Mouse (Mus musculus) kidney, postnatal 0 days (tissue): ENCODE measurements around the gene Adamtsl4. TPM values are rescaled to one million over a fixed set of nuclear protein-coding genes. Genes with fewer than 3 reads are reported as not detected.
"Not testable (repeated sequence)": the region's sequence is repeated elsewhere in the genome, so short reads cannot be mapped to it uniquely, and the experiment has no call there.

ENCODE experiments used
- ATAC-seq: fragments of 200-750 bp; cut with Nextera tagmentation; replicated peaks from 2 replicates; pipeline ENCODE4 v1.8.0; 2017; ENCODE audit warnings: low read depth, moderate number of reproducible peaks, moderate TSS enrichment, moderate library complexity; ENCODE audit not compliant: low FRiP score
- DNase-seq: peaks from one replicate; pipeline ENCODE4 v3.0.0-alpha.2; 2016; ENCODE audit warnings: low spot score
- H3K27ac ChIP-seq: fragments of 300-500 bp; sonication (generic); 2 replicates; pipeline ENCODE4 v1.5.1; 2014; ENCODE audit warnings: mild to moderate bottlenecking
- H3K27me3 ChIP-seq: fragments of 300-500 bp; sonication (generic); 2 replicates; pipeline ENCODE4 v1.6.1; 2014; ENCODE audit warnings: low read length, mixed read lengths; ENCODE audit not compliant: insufficient read depth
- H3K36me3 ChIP-seq: fragments of 300-500 bp; sonication (generic); 2 replicates; pipeline ENCODE4 v1.6.1; 2014; ENCODE audit warnings: low read length, mixed read lengths; ENCODE audit not compliant: insufficient read depth
- H3K4me1 ChIP-seq: fragments of 300-500 bp; sonication (generic); replicated peaks from 2 replicates; pipeline ENCODE4 v1.6.1; 2014; ENCODE audit warnings: antibody characterized with exemption, low read length, mixed read lengths; ENCODE audit not compliant: insufficient read depth
- H3K4me2 ChIP-seq: fragments of 300-500 bp; sonication (generic); 2 replicates; pipeline ENCODE4 v1.6.1; 2014; ENCODE audit warnings: mild to moderate bottlenecking, low read length, moderate library complexity, mixed read lengths
- H3K4me3 ChIP-seq: fragments of 300-500 bp; sonication (generic); replicated peaks from 2 replicates; pipeline ENCODE4 v1.5.1; 2014; ENCODE audit warnings: low read depth, low read length
- H3K9ac ChIP-seq: fragments of 300-500 bp; sonication (generic); 2 replicates; pipeline ENCODE4 v1.6.1; 2014; ENCODE audit warnings: low read depth, low read length
- H3K9me3 ChIP-seq: fragments of 300-500 bp; sonication (generic); replicated peaks from 2 replicates; pipeline ENCODE4 v1.6.1; 2016; ENCODE audit warnings: low read length, inconsistent platforms, mixed read lengths
- CTCF ChIP-seq: IDR thresholded peaks from 2 replicates; pipeline ENCODE4 v1.5.1; 2016; ENCODE audit warnings: antibody characterized with exemption, low read depth, mild to moderate bottlenecking, moderate library complexity
- WGBS: fragments of 180-500 bp; shearing (Covaris S2); extraction: QIAGEN DNeasy Blood & Tissue Kit; methylation state at CpG from one replicate; pipeline ENCODE4 v1.1.7; 2014; 5-methylcytosine and 5-hydroxymethylcytosine counted together
- polyA plus RNA-seq: library from polyadenylated mRNA; unstranded; fragments of >200 nt; fragmentation: Nextera tagmentation; extraction: Ambion mirVana; gene quantifications from 2 replicates; pipeline ENCODE4 v1.2.1, GENCODE M21; 2015

Gene Adamtsl4
- polyA plus RNA-seq, 1 experiment from 2014 or later: 3.6 TPM

GRCm38 (mm10) chr3:95695796-95696195, 8.1 kb upstream of the Adamtsl4 start:
- no peak for DNase-seq
- Histone ChIP-seq H3K27ac (no peak overlapping the region), H3K36me3 (no peaks in the 10 kb centered on the region), H3K27me3 (no peaks in the 10 kb centered on the region), H3K9ac (no peak overlapping the region), H3K4me1 (peaks cover 9% of the 10 kb centered on the region; the same call in 1 of the 2 replicates), H3K9me3 (no peaks in the 10 kb centered on the region), H3K4me2 (no peak overlapping the region), H3K4me3 (no peak overlapping the region)
- 42% methylated on average over 3 of the region's 3 CpGs for WGBS
- ATAC-seq: no peak
- no peak for TF ChIP-seq CTCF

GRCm38 (mm10) chr3:95694808-95695703, 7.3 kb upstream of the Adamtsl4 start:
- no peaks in the 10 kb centered on the region for H3K9me3 ChIP-seq
- peaks cover 11% of the 10 kb centered on the region; the same call in 1 of the 2 replicates for H3K4me1 ChIP-seq
- H3K36me3 ChIP-seq: no peaks in the 10 kb centered on the region
- no peak for DNase-seq
- H3K4me2 ChIP-seq: no peak overlapping the region
- 92% methylated on average over 11 of the region's 11 CpGs for WGBS
- H3K27me3 ChIP-seq: no peaks in the 10 kb centered on the region
- TF ChIP-seq CTCF: no peak
- no peak overlapping the region for H3K27ac ChIP-seq
- no peak for ATAC-seq
- H3K4me3 ChIP-seq: no peak overlapping the region
- H3K9ac ChIP-seq: no peak overlapping the region

- 0 out of 2 replicates have a peak, but pooled peaks have one; percentile 14 for ATAC-seq
- Histone ChIP-seq H3K36me3 (no peaks in the 10 kb centered on the region), H3K9me3 (no peaks in the 10 kb centered on the region), H3K4me1 (peaks cover 14% of the 10 kb centered on the region; the same call in 1 of the 2 replicates), H3K27me3 (no peaks in the 10 kb centered on the region), H3K4me2 (no peak overlapping the region), H3K9ac (no peak overlapping the region), H3K27ac (peak overlapping the region; percentile 15), H3K4me3 (no peak overlapping the region)
- no peak for DNase-seq
- WGBS: 55% methylated on average over 11 of the region's 11 CpGs
- TF ChIP-seq CTCF: no peak
Measured at GRCm38 (mm10) chr3:95693821-95694807, 6.4 kb upstream of the Adamtsl4 start.

GRCm38 (mm10) chr3:95692677-95693076, 5.0 kb upstream of the Adamtsl4 start:
- Histone ChIP-seq H3K27me3 (no peaks in the 10 kb centered on the region), H3K4me3 (no peak overlapping the region), H3K27ac (no peak overlapping the region), H3K4me1 (peaks cover 23% of the 10 kb centered on the region), H3K9ac (no peak overlapping the region), H3K4me2 (no peak overlapping the region), H3K36me3 (no peaks in the 10 kb centered on the region), H3K9me3 (no peaks in the 10 kb centered on the region)
- ATAC-seq: no peak
- DNase-seq: no peak
- 75% methylated on average over 6 of the region's 6 CpGs for WGBS
- TF ChIP-seq CTCF: no peak

- not testable (repeated sequence) for ATAC-seq, H3K36me3 ChIP-seq, H3K4me2 ChIP-seq, H3K27me3 ChIP-seq, H3K9me3 ChIP-seq, H3K4me3 ChIP-seq, H3K9ac ChIP-seq, DNase-seq
- H3K4me1 ChIP-seq: peaks cover 29% of the 10 kb centered on the region
- 88% methylated on average over 2 of the region's 2 CpGs for WGBS
- peak overlapping the region; percentile 3; the same call in 1 of the 2 replicates for H3K27ac ChIP-seq
Measured at GRCm38 (mm10) chr3:95690552-95690951, 2.8 kb upstream of the Adamtsl4 start.

GRCm38 (mm10) chr3:95689940-95690339, 2.2 kb upstream of the Adamtsl4 start:
- TF ChIP-seq CTCF: no peak
- Histone ChIP-seq H3K27ac (peak overlapping the region; percentile 3; the same call in 1 of the 2 replicates), H3K36me3 (no peaks in the 10 kb centered on the region), H3K9ac (no peak overlapping the region), H3K27me3 (no peaks in the 10 kb centered on the region), H3K4me1 (peaks cover 33% of the 10 kb centered on the region), H3K4me3 (no peak overlapping the region), H3K9me3 (no peaks in the 10 kb centered on the region), H3K4me2 (no peak overlapping the region; the same call in 1 of the 2 replicates)
- ATAC-seq (no peak), DNase-seq (no peak)
- 48% methylated on average over 2 of the region's 2 CpGs for WGBS
